Mouse (Mus musculus): ENCODE measurements around the gene Kcnab1. TPM values are rescaled to one million over a fixed set of nuclear protein-coding genes. Genes with fewer than 3 reads are reported as not detected.

The Kcnab1 gene
- polyA plus RNA-seq, 1 experiment from 2014 or later: 6.2 TPM

DNA sequence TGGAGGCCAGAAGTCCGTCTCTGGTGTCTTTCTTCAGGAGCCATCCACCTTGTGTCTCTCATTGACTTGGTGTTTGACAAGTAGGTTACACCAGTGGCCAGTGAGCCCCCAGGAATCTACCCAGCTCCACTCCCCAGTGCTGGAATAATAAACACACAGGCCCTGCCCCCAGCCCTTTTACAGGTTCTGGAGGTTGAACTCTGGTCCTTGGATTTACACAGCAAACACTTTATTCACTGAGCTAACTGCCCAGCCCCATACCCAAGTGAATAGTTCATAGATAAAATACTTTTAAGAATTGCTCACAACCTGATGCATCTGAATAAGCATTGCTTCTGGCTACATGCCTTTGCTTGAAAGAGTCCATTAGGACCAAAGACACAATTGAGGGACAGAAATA lies 164.1 kb downstream of the Kcnab1 start:
- Histone ChIP-seq H3K27ac (replicated peaks; ENCODE audit: low read depth, low read length) (no peak overlapping the region), H3K9me3 (ENCODE audit: control insufficient read depth, low read length) (no peaks in the 10 kb centered on the region), H3K4me1 (ENCODE audit: control insufficient read depth, insufficient read depth, low read length) (no peaks in the 10 kb centered on the region), H3K9ac (replicated peaks; ENCODE audit: low read length) (no peak overlapping the region), H3K4me2 (ENCODE audit: low read length) (no peak overlapping the region), H3K27me3 (ENCODE audit: control insufficient read depth, insufficient read depth, low read length) (no peaks in the 10 kb centered on the region), H3K4me3 (replicated peaks; ENCODE audit: low read depth, low read length) (no peak overlapping the region), H3K36me3 (ENCODE audit: control insufficient read depth, insufficient read depth, low read length) (no peaks in the 10 kb centered on the region)
- ATAC-seq (ENCODE audit: low FRiP score, low TSS enrichment) (no peak), DNase-seq (no peak)
- WGBS: 93% methylated on average over 1 of the region's 1 CpGs

DNA sequence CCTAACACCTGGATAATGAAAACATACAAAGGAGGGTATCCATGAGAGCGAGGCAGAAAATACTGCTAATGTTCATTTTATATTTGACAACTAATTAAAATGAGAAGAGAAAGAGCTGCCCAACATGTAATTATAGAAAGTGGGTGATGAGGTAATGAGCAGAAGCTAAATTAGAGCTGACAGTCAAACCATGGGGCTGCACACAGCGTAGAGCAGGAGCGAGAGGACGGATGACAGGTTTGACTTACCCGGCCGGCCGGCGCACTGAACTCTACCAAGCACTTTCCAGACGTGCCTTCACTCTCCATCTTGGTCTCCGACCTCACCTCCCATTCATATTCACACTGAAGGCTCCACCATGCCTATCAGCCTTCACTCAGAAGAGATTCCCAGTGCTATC lies 168.6 kb downstream of the Kcnab1 start:
- WGBS: 91% methylated on average over 10 of the region's 10 CpGs

DNA sequence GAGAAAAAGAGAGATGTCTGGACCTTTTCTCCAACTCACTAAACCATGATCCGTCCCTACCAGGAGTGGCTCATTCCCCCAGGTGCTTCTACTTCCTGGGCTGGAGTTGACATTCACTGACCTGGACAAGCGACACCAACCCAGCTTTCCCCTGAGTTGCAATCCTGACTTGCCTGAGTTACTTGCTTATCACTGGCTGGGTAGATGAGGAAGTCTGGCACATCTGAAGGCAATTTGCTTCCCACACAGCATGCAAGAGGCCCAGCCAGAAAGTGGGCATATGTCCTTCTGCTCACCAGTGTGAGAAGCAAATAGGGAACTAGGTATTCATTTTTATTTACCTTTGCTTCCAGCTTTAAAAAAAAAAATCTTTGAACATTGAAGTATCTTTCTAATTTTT lies 174.2 kb downstream of the Kcnab1 start:
- peaks cover 3% of the 10 kb centered on the region; the same call in 1 of the 2 replicates for H3K9me3 ChIP-seq (ENCODE audit: control insufficient read depth, low read length)
- H3K36me3 ChIP-seq (ENCODE audit: control insufficient read depth, insufficient read depth, low read length): no peaks in the 10 kb centered on the region
- no peak overlapping the region for H3K4me2 ChIP-seq (ENCODE audit: low read length)
- H3K9ac ChIP-seq (replicated peaks; ENCODE audit: low read length): no peak overlapping the region
- no peak overlapping the region for H3K27ac ChIP-seq (replicated peaks; ENCODE audit: low read depth, low read length)
- no peak for ATAC-seq (ENCODE audit: low FRiP score, low TSS enrichment)
- H3K27me3 ChIP-seq (ENCODE audit: control insufficient read depth, insufficient read depth, low read length): no peaks in the 10 kb centered on the region
- 91% methylated on average over 2 of the region's 2 CpGs for WGBS
- no peak for DNase-seq
- no peak overlapping the region for H3K4me3 ChIP-seq (replicated peaks; ENCODE audit: low read depth, low read length)
- H3K4me1 ChIP-seq (ENCODE audit: control insufficient read depth, insufficient read depth, low read length): no peaks in the 10 kb centered on the region

More for the DNA sequence above, 168.6 kb downstream of the Kcnab1 start:
- DNase-seq (no peak), ATAC-seq (ENCODE audit: low FRiP score, low TSS enrichment) (no peak)
- H3K27me3 ChIP-seq (ENCODE audit: control insufficient read depth, insufficient read depth, low read length): no peaks in the 10 kb centered on the region
- H3K4me1 ChIP-seq (ENCODE audit: control insufficient read depth, insufficient read depth, low read length): no peaks in the 10 kb centered on the region
- no peaks in the 10 kb centered on the region for H3K9me3 ChIP-seq (ENCODE audit: control insufficient read depth, low read length)
- no peak overlapping the region for H3K4me2 ChIP-seq (ENCODE audit: low read length)
- H3K27ac ChIP-seq (replicated peaks; ENCODE audit: low read depth, low read length): no peak overlapping the region
- H3K9ac ChIP-seq (replicated peaks; ENCODE audit: low read length): no peak overlapping the region
- no peak overlapping the region for H3K4me3 ChIP-seq (replicated peaks; ENCODE audit: low read depth, low read length)
- H3K36me3 ChIP-seq (ENCODE audit: control insufficient read depth, insufficient read depth, low read length): no peaks in the 10 kb centered on the region

DNA sequence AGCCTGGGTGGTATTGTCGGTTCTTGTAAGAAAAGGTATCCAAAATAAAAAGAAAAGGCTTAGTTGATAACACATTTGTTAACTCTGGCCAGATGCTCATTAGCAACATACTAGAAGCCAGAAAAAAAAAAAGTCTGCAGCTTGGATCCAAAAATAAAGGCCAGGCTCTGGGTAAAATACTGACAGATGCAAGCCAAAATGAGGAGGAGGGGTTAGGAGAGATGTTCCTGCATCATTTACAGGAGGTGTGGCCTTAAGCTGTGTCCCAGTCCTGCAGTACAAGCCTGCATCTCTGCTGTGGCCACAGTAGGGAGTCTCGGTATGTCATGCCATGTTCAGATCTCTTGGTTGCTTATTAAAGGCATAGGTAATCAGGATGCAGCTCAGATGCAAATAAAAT lies 179.8 kb downstream of the Kcnab1 start:
- DNase-seq (no peak), ATAC-seq (ENCODE audit: low FRiP score, low TSS enrichment) (no peak)
- no peak overlapping the region for H3K27ac ChIP-seq (replicated peaks; ENCODE audit: low read depth, low read length)
- no peaks in the 10 kb centered on the region for H3K4me1 ChIP-seq (ENCODE audit: control insufficient read depth, insufficient read depth, low read length)
- no peaks in the 10 kb centered on the region for H3K27me3 ChIP-seq (ENCODE audit: control insufficient read depth, insufficient read depth, low read length)
- WGBS: 83% methylated on average over 2 of the region's 2 CpGs
- H3K36me3 ChIP-seq (ENCODE audit: control insufficient read depth, insufficient read depth, low read length): no peaks in the 10 kb centered on the region
- H3K9ac ChIP-seq (replicated peaks; ENCODE audit: low read length): no peak overlapping the region
- no peak overlapping the region for H3K4me3 ChIP-seq (replicated peaks; ENCODE audit: low read depth, low read length)
- no peak overlapping the region for H3K4me2 ChIP-seq (ENCODE audit: low read length)
- peaks cover 3% of the 10 kb centered on the region; the same call in 1 of the 2 replicates for H3K9me3 ChIP-seq (ENCODE audit: control insufficient read depth, low read length)

DNA sequence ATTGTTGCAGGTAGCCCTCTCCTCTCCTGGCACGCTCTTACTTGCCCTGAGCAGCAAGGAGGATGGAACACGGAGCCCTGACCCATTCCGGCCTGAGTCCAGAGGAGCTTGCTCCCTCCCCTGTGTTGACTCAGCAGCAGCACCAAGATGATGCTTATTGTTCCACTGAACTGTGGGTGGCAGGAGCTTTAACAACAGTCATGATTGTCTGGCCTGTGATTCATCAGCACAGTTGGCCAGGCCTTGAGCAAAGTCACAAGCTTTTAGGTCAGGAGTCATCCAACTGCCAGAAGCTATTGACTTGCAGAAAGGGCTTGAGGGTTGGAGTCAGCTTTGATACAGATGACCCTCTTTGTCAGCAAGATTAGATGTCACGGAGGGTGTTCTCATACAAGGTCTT lies 187.8 kb downstream of the Kcnab1 start:
- no peaks in the 10 kb centered on the region for H3K36me3 ChIP-seq (ENCODE audit: control insufficient read depth, insufficient read depth, low read length)
- no peaks in the 10 kb centered on the region for H3K27me3 ChIP-seq (ENCODE audit: control insufficient read depth, insufficient read depth, low read length)
- H3K9me3 ChIP-seq (ENCODE audit: control insufficient read depth, low read length): no peaks in the 10 kb centered on the region
- no peak overlapping the region for H3K27ac ChIP-seq (replicated peaks; ENCODE audit: low read depth, low read length)
- ATAC-seq (ENCODE audit: low FRiP score, low TSS enrichment): no peak
- WGBS: 30% methylated on average over 4 of the region's 4 CpGs
- no peaks in the 10 kb centered on the region for H3K4me1 ChIP-seq (ENCODE audit: control insufficient read depth, insufficient read depth, low read length)
- H3K4me3 ChIP-seq (replicated peaks; ENCODE audit: low read depth, low read length): no peak overlapping the region
- H3K4me2 ChIP-seq (ENCODE audit: low read length): no peak overlapping the region
- no peak overlapping the region for H3K9ac ChIP-seq (replicated peaks; ENCODE audit: low read length)
- DNase-seq: no peak

DNA sequence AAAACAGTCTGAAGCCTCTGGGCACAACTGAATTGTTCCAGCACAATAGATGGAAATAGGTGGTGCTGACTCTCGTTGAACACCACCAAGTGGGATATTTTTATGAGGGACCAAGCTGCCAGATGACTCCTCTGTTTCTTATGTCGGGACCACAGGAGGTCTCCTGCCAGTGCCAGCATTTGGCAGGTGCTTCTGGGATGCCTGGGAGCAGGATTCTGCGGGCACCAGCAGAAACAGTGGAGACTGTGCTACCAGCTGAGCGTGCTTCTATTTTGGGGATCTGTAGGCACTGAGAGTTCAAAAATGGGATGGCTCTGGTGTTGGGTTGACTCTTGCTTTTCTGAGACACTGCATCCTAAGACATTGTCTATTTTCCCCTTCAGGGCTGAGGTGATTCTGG lies 190.0 kb downstream of the Kcnab1 start:
- WGBS: 90% methylated on average over 4 of the region's 4 CpGs
- Histone ChIP-seq H3K27ac (replicated peaks; ENCODE audit: low read depth, low read length) (no peak overlapping the region), H3K4me2 (ENCODE audit: low read length) (no peak overlapping the region), H3K27me3 (ENCODE audit: control insufficient read depth, insufficient read depth, low read length) (no peaks in the 10 kb centered on the region), H3K4me1 (ENCODE audit: control insufficient read depth, insufficient read depth, low read length) (0 out of 2 replicates have a peak, but pooled peaks cover 6% of the 10 kb centered on the region), H3K9ac (replicated peaks; ENCODE audit: low read length) (no peak overlapping the region), H3K36me3 (ENCODE audit: control insufficient read depth, insufficient read depth, low read length) (no peaks in the 10 kb centered on the region), H3K9me3 (ENCODE audit: control insufficient read depth, low read length) (no peaks in the 10 kb centered on the region), H3K4me3 (replicated peaks; ENCODE audit: low read depth, low read length) (no peak overlapping the region)
- DNase-seq (no peak), ATAC-seq (ENCODE audit: low FRiP score, low TSS enrichment) (no peak)

DNA sequence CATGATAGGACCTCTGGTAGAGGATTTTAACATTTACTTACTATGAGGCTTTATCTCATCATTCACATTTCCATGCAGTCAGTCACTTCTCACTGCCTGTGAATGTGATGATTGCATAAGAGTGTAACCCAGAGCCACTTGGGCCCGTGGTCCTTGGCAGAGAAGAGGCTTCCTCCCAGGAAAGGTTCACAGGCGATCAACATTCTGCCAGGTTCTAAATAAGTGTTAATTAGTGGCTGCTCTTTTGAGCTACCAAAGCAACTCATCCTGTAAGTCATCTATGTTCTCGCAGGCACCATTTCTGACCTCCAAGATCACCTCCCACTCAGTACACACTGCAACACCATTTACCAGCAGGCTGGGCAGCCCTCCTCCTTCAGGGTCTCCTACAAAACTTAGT lies 192.3 kb downstream of the Kcnab1 start:
- Histone ChIP-seq H3K27me3 (ENCODE audit: control insufficient read depth, insufficient read depth, low read length) (no peaks in the 10 kb centered on the region), H3K4me2 (ENCODE audit: low read length) (no peak overlapping the region), H3K27ac (replicated peaks; ENCODE audit: low read depth, low read length) (no peak overlapping the region), H3K9ac (replicated peaks; ENCODE audit: low read length) (no peak overlapping the region), H3K4me3 (replicated peaks; ENCODE audit: low read depth, low read length) (no peak overlapping the region), H3K4me1 (ENCODE audit: control insufficient read depth, insufficient read depth, low read length) (0 out of 2 replicates have a peak, but pooled peaks cover 6% of the 10 kb centered on the region), H3K9me3 (ENCODE audit: control insufficient read depth, low read length) (no peaks in the 10 kb centered on the region), H3K36me3 (ENCODE audit: control insufficient read depth, insufficient read depth, low read length) (no peaks in the 10 kb centered on the region)
- ATAC-seq (ENCODE audit: low FRiP score, low TSS enrichment) (no peak), DNase-seq (no peak)
- 69% methylated on average over 3 of the region's 3 CpGs for WGBS

DNA sequence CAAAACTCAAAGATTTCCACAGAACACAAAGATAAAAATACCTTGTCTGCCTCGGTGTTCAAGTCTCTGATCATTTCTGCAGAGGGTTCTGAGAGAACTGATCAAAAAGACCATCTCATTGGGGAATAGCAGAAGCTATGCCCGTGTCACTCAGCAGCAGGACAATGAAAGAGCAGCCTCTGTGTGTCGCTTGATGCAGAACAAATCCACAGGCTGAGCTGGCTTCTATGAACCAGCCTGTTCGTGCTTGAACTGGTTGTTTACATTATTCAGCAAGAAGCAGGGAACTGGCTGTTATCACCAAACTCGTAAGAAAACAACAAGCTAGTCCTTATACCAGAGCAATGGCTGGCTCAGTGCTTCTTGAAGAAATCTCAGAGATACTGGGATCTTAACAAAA lies 193.4 kb downstream of the Kcnab1 start:
- no peak overlapping the region for H3K4me2 ChIP-seq (ENCODE audit: low read length)
- no peaks in the 10 kb centered on the region for H3K36me3 ChIP-seq (ENCODE audit: control insufficient read depth, insufficient read depth, low read length)
- H3K9ac ChIP-seq (replicated peaks; ENCODE audit: low read length): no peak overlapping the region
- H3K9me3 ChIP-seq (ENCODE audit: control insufficient read depth, low read length): no peaks in the 10 kb centered on the region
- ATAC-seq (ENCODE audit: low FRiP score, low TSS enrichment) (peak; percentile 59), DNase-seq (peak; percentile 74)
- no peak overlapping the region for H3K27ac ChIP-seq (replicated peaks; ENCODE audit: low read depth, low read length)
- no peaks in the 10 kb centered on the region for H3K27me3 ChIP-seq (ENCODE audit: control insufficient read depth, insufficient read depth, low read length)
- 0 out of 2 replicates have a peak, but pooled peaks cover 6% of the 10 kb centered on the region for H3K4me1 ChIP-seq (ENCODE audit: control insufficient read depth, insufficient read depth, low read length)
- WGBS: 3% methylated on average over 5 of the region's 5 CpGs
- H3K4me3 ChIP-seq (replicated peaks; ENCODE audit: low read depth, low read length): no peak overlapping the region

DNA sequence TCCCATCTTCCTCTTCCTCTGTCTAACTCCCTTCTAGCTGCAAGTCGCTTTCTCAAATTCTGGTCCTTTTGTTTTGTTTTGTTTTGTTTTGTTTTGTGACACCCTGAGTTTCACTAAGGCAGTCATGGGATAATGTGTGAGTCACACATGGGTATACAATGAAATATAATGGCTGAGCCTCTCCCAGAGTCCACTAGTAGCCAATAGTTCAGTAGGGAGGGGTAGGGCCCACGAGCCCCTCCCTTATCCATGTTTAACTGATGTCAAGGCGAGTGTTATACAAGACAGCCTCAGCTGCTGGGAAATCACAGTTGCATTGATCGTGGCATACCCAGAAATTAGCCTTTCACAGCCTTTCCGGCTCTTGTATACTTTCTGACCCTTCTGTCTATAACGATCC lies 206.7 kb downstream of the Kcnab1 start:
- no peak for ATAC-seq (ENCODE audit: low FRiP score, low TSS enrichment)
- 71% methylated on average over 6 of the region's 6 CpGs for WGBS
- H3K9ac ChIP-seq (replicated peaks; ENCODE audit: low read length): no peak overlapping the region

More for the DNA sequence above, 206.7 kb downstream of the Kcnab1 start:
- no peak for DNase-seq
- no peaks in the 10 kb centered on the region for H3K9me3 ChIP-seq (ENCODE audit: control insufficient read depth, low read length)
- no peaks in the 10 kb centered on the region for H3K27me3 ChIP-seq (ENCODE audit: control insufficient read depth, insufficient read depth, low read length)
- no peaks in the 10 kb centered on the region for H3K36me3 ChIP-seq (ENCODE audit: control insufficient read depth, insufficient read depth, low read length)
- H3K4me1 ChIP-seq (ENCODE audit: control insufficient read depth, insufficient read depth, low read length): no peaks in the 10 kb centered on the region
- H3K4me2 ChIP-seq (ENCODE audit: low read length): no peak overlapping the region
- H3K4me3 ChIP-seq (replicated peaks; ENCODE audit: low read depth, low read length): no peak overlapping the region
- no peak overlapping the region for H3K27ac ChIP-seq (replicated peaks; ENCODE audit: low read depth, low read length)
